Mouse (Mus musculus): ENCODE measurements around the gene Arhgap6. TPM values are rescaled to one million over a fixed set of nuclear protein-coding genes. Genes with fewer than 3 reads are reported as not detected.

Arhgap6 gene
- polyA plus RNA-seq, 1 experiment from 2014 or later = 1.2 TPM

DNA sequence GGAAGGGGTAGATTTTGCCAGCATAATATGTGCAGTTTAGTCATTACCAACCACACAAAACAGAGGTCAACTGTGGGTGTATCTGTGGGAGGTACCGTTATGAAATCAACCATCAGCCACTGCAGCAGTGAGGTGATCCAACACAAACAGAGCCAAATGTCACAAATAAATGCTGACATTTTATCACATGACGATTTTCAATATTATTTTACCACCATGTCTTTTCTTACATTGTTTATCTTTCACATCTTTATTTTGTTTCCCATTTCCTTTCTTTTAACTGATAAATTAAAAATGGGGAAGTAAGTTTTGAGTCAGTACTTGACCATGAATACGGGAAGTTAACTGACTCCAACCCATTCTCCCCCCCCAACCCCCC lies 328.9 kb downstream of the Arhgap6 start:
- H3K4me3 ChIP-seq (ENCODE audit: low read depth, low read length) = no peak overlapping the region
- no peak overlapping the region for H3K4me2 ChIP-seq (ENCODE audit: low read depth, low read length)
- DNase-seq (ENCODE audit: low spot score) = no peak
- no peaks in the 10 kb centered on the region for H3K27me3 ChIP-seq (ENCODE audit: control insufficient read depth, insufficient read depth, low read length)
- H3K9me3 ChIP-seq (replicated peaks; ENCODE audit: control insufficient read depth, low read length) = no peaks in the 10 kb centered on the region
- no peaks in the 10 kb centered on the region for H3K36me3 ChIP-seq (replicated peaks; ENCODE audit: control insufficient read depth, insufficient read depth, low read depth, low read length)
- H3K9ac ChIP-seq (replicated peaks; ENCODE audit: low read length) = no peak overlapping the region
- 72% methylated on average over 3 of the region's 3 CpGs for WGBS
- no peak overlapping the region for H3K27ac ChIP-seq (replicated peaks; ENCODE audit: low read depth, low read length)
- no peaks in the 10 kb centered on the region for H3K4me1 ChIP-seq (ENCODE audit: control insufficient read depth, insufficient read depth, low read length)
- no peak for ATAC-seq (replicated peaks; ENCODE audit: insufficient number of reproducible peaks, low FRiP score, low TSS enrichment, low read depth)

GRCm38 (mm10) chrX:169139758-169140157 lies 344.9 kb downstream of the Arhgap6 start:
- no peaks in the 10 kb centered on the region for H3K4me1 ChIP-seq (ENCODE audit: control insufficient read depth, insufficient read depth, low read length)
- H3K4me3 ChIP-seq (ENCODE audit: low read depth, low read length) = no peak overlapping the region
- no peak for DNase-seq (ENCODE audit: low spot score)
- no peak overlapping the region for H3K27ac ChIP-seq (replicated peaks; ENCODE audit: low read depth, low read length)
- no peaks in the 10 kb centered on the region for H3K9me3 ChIP-seq (replicated peaks; ENCODE audit: control insufficient read depth, low read length)
- WGBS = 91% methylated on average over 7 of the region's 7 CpGs
- H3K36me3 ChIP-seq (replicated peaks; ENCODE audit: control insufficient read depth, insufficient read depth, low read depth, low read length) = no peaks in the 10 kb centered on the region
- no peak overlapping the region for H3K9ac ChIP-seq (replicated peaks; ENCODE audit: low read length)
- no peak overlapping the region for H3K4me2 ChIP-seq (ENCODE audit: low read depth, low read length)
- no peaks in the 10 kb centered on the region for H3K27me3 ChIP-seq (ENCODE audit: control insufficient read depth, insufficient read depth, low read length)
- ATAC-seq (replicated peaks; ENCODE audit: insufficient number of reproducible peaks, low FRiP score, low TSS enrichment, low read depth) = no peak

- Histone ChIP-seq H3K27me3 (ENCODE audit: control insufficient read depth, insufficient read depth, low read length) (no peaks in the 10 kb centered on the region), H3K36me3 (replicated peaks; ENCODE audit: control insufficient read depth, insufficient read depth, low read depth, low read length) (no peaks in the 10 kb centered on the region), H3K9ac (replicated peaks; ENCODE audit: low read length) (no peak overlapping the region), H3K4me3 (ENCODE audit: low read depth, low read length) (no peak overlapping the region), H3K4me1 (ENCODE audit: control insufficient read depth, insufficient read depth, low read length) (no peaks in the 10 kb centered on the region), H3K27ac (replicated peaks; ENCODE audit: low read depth, low read length) (no peak overlapping the region), H3K4me2 (ENCODE audit: low read depth, low read length) (no peak overlapping the region), H3K9me3 (replicated peaks; ENCODE audit: control insufficient read depth, low read length) (no peaks in the 10 kb centered on the region)
- 78% methylated on average over 9 of the region's 9 CpGs for WGBS
- ATAC-seq (replicated peaks; ENCODE audit: insufficient number of reproducible peaks, low FRiP score, low TSS enrichment, low read depth) = no peak
- DNase-seq (ENCODE audit: low spot score) = no peak
Measured at GRCm38 (mm10) chrX:169140467-169140866, 345.6 kb downstream of the Arhgap6 start.

GRCm38 (mm10) chrX:169153805-169154204 lies 358.9 kb downstream of the Arhgap6 start:
- DNase-seq (ENCODE audit: low spot score) (no peak), ATAC-seq (replicated peaks; ENCODE audit: insufficient number of reproducible peaks, low FRiP score, low TSS enrichment, low read depth) (no peak)
- H3K27ac ChIP-seq (replicated peaks; ENCODE audit: low read depth, low read length) = no peak overlapping the region
- no peaks in the 10 kb centered on the region for H3K27me3 ChIP-seq (ENCODE audit: control insufficient read depth, insufficient read depth, low read length)
- H3K4me3 ChIP-seq (ENCODE audit: low read depth, low read length) = no peak overlapping the region
- no peaks in the 10 kb centered on the region for H3K9me3 ChIP-seq (replicated peaks; ENCODE audit: control insufficient read depth, low read length)
- H3K4me2 ChIP-seq (ENCODE audit: low read depth, low read length) = no peak overlapping the region
- H3K4me1 ChIP-seq (ENCODE audit: control insufficient read depth, insufficient read depth, low read length) = no peaks in the 10 kb centered on the region
- no peaks in the 10 kb centered on the region for H3K36me3 ChIP-seq (replicated peaks; ENCODE audit: control insufficient read depth, insufficient read depth, low read depth, low read length)
- no peak overlapping the region for H3K9ac ChIP-seq (replicated peaks; ENCODE audit: low read length)

- no peak overlapping the region for H3K27ac ChIP-seq (replicated peaks; ENCODE audit: low read depth, low read length)
- ATAC-seq (replicated peaks; ENCODE audit: insufficient number of reproducible peaks, low FRiP score, low TSS enrichment, low read depth) (no peak), DNase-seq (ENCODE audit: low spot score) (no peak)
- WGBS = 82% methylated on average over 6 of the region's 6 CpGs
- no peaks in the 10 kb centered on the region for H3K4me1 ChIP-seq (ENCODE audit: control insufficient read depth, insufficient read depth, low read length)
- no peaks in the 10 kb centered on the region for H3K36me3 ChIP-seq (replicated peaks; ENCODE audit: control insufficient read depth, insufficient read depth, low read depth, low read length)
- no peak overlapping the region for H3K4me2 ChIP-seq (ENCODE audit: low read depth, low read length)
- H3K4me3 ChIP-seq (ENCODE audit: low read depth, low read length) = no peak overlapping the region
- no peak overlapping the region for H3K9ac ChIP-seq (replicated peaks; ENCODE audit: low read length)
- no peaks in the 10 kb centered on the region for H3K27me3 ChIP-seq (ENCODE audit: control insufficient read depth, insufficient read depth, low read length)
- H3K9me3 ChIP-seq (replicated peaks; ENCODE audit: control insufficient read depth, low read length) = no peaks in the 10 kb centered on the region
Measured at GRCm38 (mm10) chrX:169158385-169158784, 363.5 kb downstream of the Arhgap6 start.

GRCm38 (mm10) chrX:169170981-169171380 lies 376.1 kb downstream of the Arhgap6 start:
- no peak for ATAC-seq (replicated peaks; ENCODE audit: insufficient number of reproducible peaks, low FRiP score, low TSS enrichment, low read depth)
- no peaks in the 10 kb centered on the region for H3K36me3 ChIP-seq (replicated peaks; ENCODE audit: control insufficient read depth, insufficient read depth, low read depth, low read length)
- H3K9me3 ChIP-seq (replicated peaks; ENCODE audit: control insufficient read depth, low read length) = no peaks in the 10 kb centered on the region
- 84% methylated on average over 2 of the region's 2 CpGs for WGBS
- no peaks in the 10 kb centered on the region for H3K27me3 ChIP-seq (ENCODE audit: control insufficient read depth, insufficient read depth, low read length)
- H3K4me3 ChIP-seq (ENCODE audit: low read depth, low read length) = no peak overlapping the region
- H3K27ac ChIP-seq (replicated peaks; ENCODE audit: low read depth, low read length) = no peak overlapping the region
- DNase-seq (ENCODE audit: low spot score) = no peak
- no peaks in the 10 kb centered on the region for H3K4me1 ChIP-seq (ENCODE audit: control insufficient read depth, insufficient read depth, low read length)
- no peak overlapping the region for H3K9ac ChIP-seq (replicated peaks; ENCODE audit: low read length)
- H3K4me2 ChIP-seq (ENCODE audit: low read depth, low read length) = no peak overlapping the region

DNA sequence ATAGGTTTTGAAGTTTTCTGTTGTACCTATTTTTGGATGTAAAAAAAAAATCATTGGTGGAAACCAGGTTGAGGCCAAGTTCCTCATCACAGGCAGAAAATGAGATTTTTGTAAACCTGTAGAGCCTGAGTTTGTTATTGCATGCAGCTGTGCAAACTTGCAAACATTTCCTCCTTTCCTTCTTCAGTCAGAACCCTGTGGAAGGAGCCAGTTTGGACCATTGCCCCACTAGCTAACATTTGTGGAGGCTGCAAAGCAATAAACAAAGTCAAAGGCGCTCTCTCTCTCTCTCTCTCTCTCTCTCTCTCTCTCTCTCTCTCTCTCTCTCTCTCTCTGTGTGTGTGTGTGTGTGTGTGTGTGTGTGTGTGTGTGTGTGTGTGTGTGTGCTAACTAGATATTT lies 378.9 kb downstream of the Arhgap6 start:
- WGBS = 67% methylated on average over 1 of the region's 1 CpGs
- H3K36me3 ChIP-seq (replicated peaks; ENCODE audit: control insufficient read depth, insufficient read depth, low read depth, low read length) = no peaks in the 10 kb centered on the region
- no peaks in the 10 kb centered on the region for H3K27me3 ChIP-seq (ENCODE audit: control insufficient read depth, insufficient read depth, low read length)
- H3K4me1 ChIP-seq (ENCODE audit: control insufficient read depth, insufficient read depth, low read length) = no peaks in the 10 kb centered on the region
- no peak overlapping the region for H3K4me2 ChIP-seq (ENCODE audit: low read depth, low read length)
- no peak overlapping the region for H3K27ac ChIP-seq (replicated peaks; ENCODE audit: low read depth, low read length)
- H3K4me3 ChIP-seq (ENCODE audit: low read depth, low read length) = no peak overlapping the region
- DNase-seq (ENCODE audit: low spot score) (no peak), ATAC-seq (replicated peaks; ENCODE audit: insufficient number of reproducible peaks, low FRiP score, low TSS enrichment, low read depth) (no peak)
- H3K9ac ChIP-seq (replicated peaks; ENCODE audit: low read length) = no peak overlapping the region
- H3K9me3 ChIP-seq (replicated peaks; ENCODE audit: control insufficient read depth, low read length) = no peaks in the 10 kb centered on the region

- Histone ChIP-seq H3K9ac (replicated peaks; ENCODE audit: low read length) (no peak overlapping the region), H3K4me2 (ENCODE audit: low read depth, low read length) (no peak overlapping the region), H3K36me3 (replicated peaks; ENCODE audit: control insufficient read depth, insufficient read depth, low read depth, low read length) (no peaks in the 10 kb centered on the region), H3K27ac (replicated peaks; ENCODE audit: low read depth, low read length) (no peak overlapping the region), H3K4me1 (ENCODE audit: control insufficient read depth, insufficient read depth, low read length) (no peaks in the 10 kb centered on the region), H3K27me3 (ENCODE audit: control insufficient read depth, insufficient read depth, low read length) (no peaks in the 10 kb centered on the region), H3K9me3 (replicated peaks; ENCODE audit: control insufficient read depth, low read length) (no peaks in the 10 kb centered on the region), H3K4me3 (ENCODE audit: low read depth, low read length) (no peak overlapping the region)
- no peak for DNase-seq (ENCODE audit: low spot score)
- WGBS = 70% methylated on average over 2 of the region's 2 CpGs
- no peak for ATAC-seq (replicated peaks; ENCODE audit: insufficient number of reproducible peaks, low FRiP score, low TSS enrichment, low read depth)
Measured at GRCm38 (mm10) chrX:169178634-169179033, 383.7 kb downstream of the Arhgap6 start.

GRCm38 (mm10) chrX:169187100-169187499 lies 392.2 kb downstream of the Arhgap6 start, which contains the start of gene Amelx:
Gene Amelx, minus strand, starts transcription at chrX:169187200.
- Histone ChIP-seq H3K4me3 (ENCODE audit: low read depth, low read length) (no peak within 1 kb of the TSS), H3K27me3 (ENCODE audit: control insufficient read depth, insufficient read depth, low read length) (no peaks in the 10 kb centered on the region), H3K4me2 (ENCODE audit: low read depth, low read length) (no peak within 1 kb of the TSS), H3K9me3 (replicated peaks; ENCODE audit: control insufficient read depth, low read length) (no peaks in the 10 kb centered on the region), H3K36me3 (replicated peaks; ENCODE audit: control insufficient read depth, insufficient read depth, low read depth, low read length) (no peaks in the 10 kb centered on the region), H3K4me1 (ENCODE audit: control insufficient read depth, insufficient read depth, low read length) (no peaks in the 10 kb centered on the region), H3K9ac (replicated peaks; ENCODE audit: low read length) (no peak within 1 kb of the TSS), H3K27ac (replicated peaks; ENCODE audit: low read depth, low read length) (no peak within 1 kb of the TSS)
- DNase-seq (ENCODE audit: low spot score) = no peak
- WGBS = 82% methylated on average over 5 of the region's 5 CpGs
- no peak for ATAC-seq (replicated peaks; ENCODE audit: insufficient number of reproducible peaks, low FRiP score, low TSS enrichment, low read depth)

All from embryonic facial prominence, embryonic 11.5 days (tissue).